Mouse (Mus musculus) v-Abl transformed pro-B cells (cell line): ENCODE data around the gene Olfr318.
"Not testable (repeated sequence)": the region's sequence is repeated elsewhere in the genome, so short reads cannot be mapped to it uniquely, and the experiment has no call there.

Source experiments
- in situ Hi-C, 2 experiments: fragments of 400-800 bp; cut with MboI; formaldehyde crosslinking; loops; one replicate each; pipeline ENCODE4 v1.15.1; 2025; ENCODE audit not compliant: unreplicated experiment in 2 of 2

Gene Olfr318

GRCm38 (mm10) chr11:58723914-58724313 is at the start of gene Olfr318:
TSS of gene Olfr318 (minus strand) at chr11:58724014.
- in situ Hi-C loops = no loop called here

GRCm38 (mm10) chr11:58772888-58773287 is 49.1 kb upstream of the Olfr318 start, which contains the start of gene Olfr315:
TSS of gene Olfr315 (plus strand) at chr11:58773188.
- in situ Hi-C loops = no loop called here

- in situ Hi-C loops = no loop called here
These were observed 28.6 kb upstream of the Olfr318 start, which contains the start of gene Olfr316 for GRCm38 (mm10) chr11:58752434-58752833. TSS of gene Olfr316 (plus strand) at chr11:58752734.

- in situ Hi-C loops = not testable (repeated sequence)
These were observed 27.3 kb upstream of the Olfr318 start for GRCm38 (mm10) chr11:58751096-58751495.

- in situ Hi-C loops = no loop called here
These were observed 15.0 kb upstream of the Olfr318 start, which contains the start of gene Olfr317 for GRCm38 (mm10) chr11:58738792-58739262. TSS of gene Olfr317 (minus strand) at chr11:58739212.

GRCm38 (mm10) chr11:58733372-58733771 is 9.6 kb upstream of the Olfr318 start:
- in situ Hi-C loops = no loop called here

GRCm38 (mm10) chr11:58727896-58728650 is 4.3 kb upstream of the Olfr318 start:
- in situ Hi-C loops = not testable (repeated sequence)

GRCm38 (mm10) chr11:58719701-58720100 is 4.1 kb downstream of the Olfr318 start:
- in situ Hi-C loops = no loop called here

GRCm38 (mm10) chr11:58717723-58718122 is 6.1 kb downstream of the Olfr318 start:
- in situ Hi-C loops = not testable (repeated sequence)

- in situ Hi-C loops = no loop called here
These were observed 14.7 kb downstream of the Olfr318 start for GRCm38 (mm10) chr11:58709086-58709485.

GRCm38 (mm10) chr11:58698862-58699261 is 25.0 kb downstream of the Olfr318 start, which contains the start of gene Olfr319:
TSS of gene Olfr319 (plus strand) at chr11:58699162.
- in situ Hi-C loops = no loop called here

- in situ Hi-C loops = no loop called here
These were observed 43.0 kb downstream of the Olfr318 start, which contains the start of gene Olfr320 for GRCm38 (mm10) chr11:58680799-58681198. TSS of gene Olfr320 (plus strand) at chr11:58681099.

GRCm38 (mm10) chr11:58671825-58672224 is 52.0 kb downstream of the Olfr318 start:
- in situ Hi-C loops = no loop called here

- in situ Hi-C loops = no loop called here
These were observed 54.6 kb downstream of the Olfr318 start for GRCm38 (mm10) chr11:58669252-58669651.
